Mouse (Mus musculus): ENCODE data around the gene Fam20c.

Gene Fam20c

GRCm38 (mm10) chr5:138756311-138757085, 2.2 kb downstream of the Fam20c start:
- no peak for DNase-seq (ENCODE audit: low read depth, low spot score)

- no peak for DNase-seq (ENCODE audit: low read depth, low spot score)
Observed at GRCm38 (mm10) chr5:138757135-138757534, 2.8 kb downstream of the Fam20c start.

- DNase-seq (ENCODE audit: low read depth, low spot score) = no peak
Observed at GRCm38 (mm10) chr5:138757616-138758015, 3.3 kb downstream of the Fam20c start.

- no peak for DNase-seq (ENCODE audit: low read depth, low spot score)
Observed at GRCm38 (mm10) chr5:138758533-138758932, 4.2 kb downstream of the Fam20c start.

GRCm38 (mm10) chr5:138761836-138762334, 7.6 kb downstream of the Fam20c start:
- DNase-seq (ENCODE audit: low read depth, low spot score) = no peak

GRCm38 (mm10) chr5:138762361-138762760, 8.0 kb downstream of the Fam20c start:
- DNase-seq (ENCODE audit: low read depth, low spot score) = no peak

GRCm38 (mm10) chr5:138764601-138765000, 10.3 kb downstream of the Fam20c start:
- no peak for DNase-seq (ENCODE audit: low read depth, low spot score)

GRCm38 (mm10) chr5:138767650-138768049, 13.3 kb downstream of the Fam20c start:
- no peak for DNase-seq (ENCODE audit: low read depth, low spot score)

GRCm38 (mm10) chr5:138768704-138769103, 14.4 kb downstream of the Fam20c start:
- DNase-seq (ENCODE audit: low read depth, low spot score) = no peak

- DNase-seq (ENCODE audit: low read depth, low spot score) = no peak
Observed at GRCm38 (mm10) chr5:138769126-138769525, 14.8 kb downstream of the Fam20c start.

- DNase-seq (ENCODE audit: low read depth, low spot score) = no peak
Observed at GRCm38 (mm10) chr5:138775096-138775495, 20.8 kb downstream of the Fam20c start.

- no peak for DNase-seq (ENCODE audit: low read depth, low spot score)
Observed at GRCm38 (mm10) chr5:138776346-138776745, 22.0 kb downstream of the Fam20c start.

- DNase-seq (ENCODE audit: low read depth, low spot score) = no peak
Observed at GRCm38 (mm10) chr5:138778731-138779463, 24.6 kb downstream of the Fam20c start.

- no peak for DNase-seq (ENCODE audit: low read depth, low spot score)
Observed at GRCm38 (mm10) chr5:138779655-138780054, 25.3 kb downstream of the Fam20c start.

GRCm38 (mm10) chr5:138782697-138783096, 28.4 kb downstream of the Fam20c start:
- DNase-seq (ENCODE audit: low read depth, low spot score) = no peak

GRCm38 (mm10) chr5:138783181-138783580, 28.9 kb downstream of the Fam20c start:
- no peak for DNase-seq (ENCODE audit: low read depth, low spot score)

- DNase-seq (ENCODE audit: low read depth, low spot score) = no peak
Observed at GRCm38 (mm10) chr5:138785986-138786515, 31.7 kb downstream of the Fam20c start.

- DNase-seq (ENCODE audit: low read depth, low spot score) = no peak
Observed at GRCm38 (mm10) chr5:138787648-138788047, 33.3 kb downstream of the Fam20c start.

- DNase-seq (ENCODE audit: low read depth, low spot score) = no peak
Observed at GRCm38 (mm10) chr5:138788481-138789211, 34.3 kb downstream of the Fam20c start.

- DNase-seq (ENCODE audit: low read depth, low spot score) = no peak
Observed at GRCm38 (mm10) chr5:138790954-138791480, 36.7 kb downstream of the Fam20c start.

GRCm38 (mm10) chr5:138801588-138802116, 47.3 kb downstream of the Fam20c start:
- no peak for DNase-seq (ENCODE audit: low read depth, low spot score)
